Mouse (Mus musculus): ENCODE data around the gene Rps3. TPM values are rescaled to one million over a fixed set of nuclear protein-coding genes. Genes with fewer than 3 reads are reported as not detected.
A peak's percentile ranks its signal among the peaks of the same experiment; 100 is the strongest.

Gene Rps3
- polyA plus RNA-seq, 1 experiment from 2014 or later = 862 TPM

DNA sequence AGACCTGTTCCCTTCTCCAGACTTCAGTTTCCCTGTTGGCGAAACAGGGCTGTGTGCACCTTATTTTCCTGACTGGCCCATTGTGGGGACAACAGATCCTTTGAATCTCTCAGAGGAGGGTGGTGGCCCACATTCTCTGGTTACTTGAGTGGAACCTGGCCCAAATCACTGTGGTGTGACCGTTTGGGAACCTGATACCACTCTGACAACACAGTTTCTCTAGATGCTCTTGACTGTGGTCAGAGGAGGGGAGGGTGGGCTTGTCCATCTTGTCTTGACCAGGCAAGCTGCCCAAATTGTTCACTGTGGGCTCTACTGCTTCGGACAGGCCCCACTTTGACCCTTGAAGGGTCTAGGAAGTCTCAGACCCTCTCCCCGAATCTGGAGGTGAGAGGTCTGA lies 29.5 kb downstream of the Rps3 start:
- Histone ChIP-seq H3K4me3 (no peak overlapping the region), H3K4me1 (no peaks in the 10 kb centered on the region), H3K4me2 (no peak overlapping the region), H3K27me3 (no peaks in the 10 kb centered on the region), H3K9ac (no peak overlapping the region), H3K9me3 (no peaks in the 10 kb centered on the region), H3K27ac (no peak overlapping the region), H3K36me3 (peaks cover 10% of the 10 kb centered on the region; the same call in 1 of the 2 replicates)
- no peak for ATAC-seq (ENCODE audit: insufficient number of reproducible peaks, insufficient read depth, low FRiP score, low TSS enrichment, low read depth)
- 71% methylated on average over 4 of the region's 4 CpGs for WGBS

DNA sequence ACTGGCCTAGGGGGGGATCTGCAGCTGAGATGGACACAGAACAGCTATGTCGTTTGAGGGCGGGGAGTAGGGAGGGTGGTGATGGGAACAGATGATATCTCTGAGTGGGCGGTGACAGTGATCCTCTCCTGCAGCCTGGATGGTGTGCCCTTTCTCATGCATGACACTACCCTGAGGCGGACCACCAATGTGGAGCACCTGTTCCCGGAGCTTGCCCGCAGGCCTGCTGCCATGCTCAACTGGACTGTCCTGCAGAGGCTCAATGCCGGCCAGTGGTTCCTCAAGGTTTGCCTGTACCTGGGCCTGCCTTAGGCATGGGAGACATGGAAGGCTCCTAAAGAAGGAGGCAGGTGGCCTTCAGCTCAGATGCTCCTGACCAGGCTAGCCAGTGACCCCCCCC lies 30.7 kb downstream of the Rps3 start:
- Histone ChIP-seq H3K4me3 (no peak overlapping the region), H3K9ac (no peak overlapping the region), H3K27me3 (no peaks in the 10 kb centered on the region), H3K4me2 (no peak overlapping the region), H3K36me3 (0 out of 2 replicates have a peak, but pooled peaks cover 3% of the 10 kb centered on the region), H3K4me1 (no peaks in the 10 kb centered on the region), H3K9me3 (no peaks in the 10 kb centered on the region), H3K27ac (no peak overlapping the region)
- 77% methylated on average over 7 of the region's 7 CpGs for WGBS
- ATAC-seq (ENCODE audit: insufficient number of reproducible peaks, insufficient read depth, low FRiP score, low TSS enrichment, low read depth) = no peak

DNA sequence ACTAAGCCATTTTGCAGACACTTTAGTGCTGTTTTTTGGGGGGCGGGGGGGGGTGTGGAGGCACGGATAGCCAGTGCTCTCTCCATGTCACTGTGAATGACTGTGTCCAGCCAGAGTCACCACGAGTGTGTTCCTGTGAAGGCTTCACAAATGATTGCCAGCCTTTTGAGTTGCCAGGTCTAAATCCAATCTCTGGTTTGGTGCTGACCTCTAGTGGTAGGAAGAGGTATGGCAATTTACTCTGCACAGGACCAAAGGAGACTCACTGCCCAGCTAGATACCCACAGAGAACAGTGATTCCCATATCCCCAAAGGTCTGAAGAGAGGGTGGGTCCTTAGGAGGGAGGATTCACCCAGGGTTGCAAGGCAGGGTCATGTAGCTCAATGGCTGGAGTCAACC lies 32.8 kb downstream of the Rps3 start:
- Histone ChIP-seq H3K27me3 (no peaks in the 10 kb centered on the region), H3K9ac (no peak overlapping the region), H3K4me1 (peaks cover 3% of the 10 kb centered on the region), H3K4me3 (no peak overlapping the region), H3K27ac (no peak overlapping the region), H3K4me2 (no peak overlapping the region), H3K36me3 (no peaks in the 10 kb centered on the region), H3K9me3 (no peaks in the 10 kb centered on the region)
- no peak for ATAC-seq (ENCODE audit: insufficient number of reproducible peaks, insufficient read depth, low FRiP score, low TSS enrichment, low read depth)
- WGBS = 0% methylated on average over 3 of the region's 3 CpGs

DNA sequence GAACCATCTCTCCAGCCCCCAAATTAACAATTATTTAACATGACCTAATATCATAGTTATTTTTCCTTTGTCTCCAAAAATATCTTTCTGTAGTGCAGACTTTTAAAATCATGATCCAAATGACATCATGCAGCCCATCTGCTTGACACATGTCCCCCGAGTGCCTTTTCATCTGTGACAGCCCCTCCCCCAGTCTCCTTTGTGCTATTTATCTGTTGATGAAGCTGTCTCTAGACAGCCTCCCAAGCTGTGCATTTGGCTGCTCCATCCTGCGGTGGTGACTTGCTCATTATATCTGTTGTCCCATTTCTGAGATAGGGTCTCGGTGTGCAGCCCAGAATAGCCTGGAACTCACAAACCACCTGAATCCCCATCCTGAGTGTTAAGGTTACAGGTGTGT lies 33.8 kb downstream of the Rps3 start:
- Histone ChIP-seq H3K9ac (no peak overlapping the region), H3K4me1 (peaks cover 7% of the 10 kb centered on the region), H3K4me2 (no peak overlapping the region), H3K36me3 (no peaks in the 10 kb centered on the region), H3K9me3 (no peaks in the 10 kb centered on the region), H3K27me3 (no peaks in the 10 kb centered on the region), H3K27ac (no peak overlapping the region), H3K4me3 (no peak overlapping the region)
- ATAC-seq (ENCODE audit: insufficient number of reproducible peaks, insufficient read depth, low FRiP score, low TSS enrichment, low read depth) = no peak
- 57% methylated on average over 3 of the region's 3 CpGs for WGBS

DNA sequence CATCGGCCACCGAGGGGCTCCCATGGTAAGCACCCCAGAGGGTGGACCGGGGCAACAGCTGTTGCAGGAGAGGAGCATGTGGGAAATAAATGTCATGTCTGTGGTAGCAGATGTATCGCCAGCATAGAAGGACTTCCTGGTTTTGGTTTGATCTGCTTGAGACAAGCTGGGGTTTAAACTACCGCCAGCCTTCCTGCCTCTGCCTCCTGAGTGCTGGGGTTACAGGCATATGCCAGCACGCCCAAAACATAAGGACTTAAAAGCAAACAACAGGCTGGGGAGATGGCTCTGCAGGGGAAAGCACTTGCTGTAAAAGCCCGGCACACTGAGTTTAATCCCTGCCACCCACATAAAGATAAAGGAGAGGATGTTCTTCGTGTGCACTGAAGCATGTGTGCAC lies 34.5 kb downstream of the Rps3 start:
- ATAC-seq (ENCODE audit: insufficient number of reproducible peaks, insufficient read depth, low FRiP score, low TSS enrichment, low read depth) = no peak
- Histone ChIP-seq H3K9ac (no peak overlapping the region), H3K4me2 (no peak overlapping the region), H3K36me3 (no peaks in the 10 kb centered on the region), H3K4me3 (no peak overlapping the region), H3K27me3 (no peaks in the 10 kb centered on the region), H3K27ac (no peak overlapping the region), H3K4me1 (peaks cover 7% of the 10 kb centered on the region), H3K9me3 (no peaks in the 10 kb centered on the region)
- 71% methylated on average over 8 of the region's 8 CpGs for WGBS

DNA sequence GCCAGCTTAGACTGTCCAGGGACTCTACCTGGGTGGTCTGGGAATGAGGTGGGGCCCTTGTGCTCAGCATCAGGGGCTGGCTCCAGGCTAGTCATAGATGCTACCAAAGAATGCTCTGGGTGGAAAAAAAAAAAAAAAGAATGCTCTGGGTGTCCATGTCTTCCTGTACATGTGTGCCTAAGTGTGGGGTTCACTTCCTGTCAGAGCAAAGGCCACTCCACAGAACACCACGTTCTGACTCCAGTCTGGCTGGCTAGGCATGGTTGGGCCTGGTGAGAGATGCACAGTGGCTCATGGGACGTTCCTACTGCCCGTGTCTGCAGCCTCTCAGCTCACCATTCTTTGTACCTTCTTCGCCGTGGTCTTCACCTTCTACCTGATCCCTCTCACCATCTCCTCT lies 34.9 kb downstream of the Rps3 start:
- H3K36me3 ChIP-seq = no peaks in the 10 kb centered on the region
- H3K9me3 ChIP-seq = no peaks in the 10 kb centered on the region
- H3K27ac ChIP-seq = no peak overlapping the region
- no peak overlapping the region for H3K9ac ChIP-seq
- no peak overlapping the region for H3K4me3 ChIP-seq
- H3K27me3 ChIP-seq = no peaks in the 10 kb centered on the region
- no peak for ATAC-seq (ENCODE audit: insufficient number of reproducible peaks, insufficient read depth, low FRiP score, low TSS enrichment, low read depth)
- no peak overlapping the region for H3K4me2 ChIP-seq
- 68% methylated on average over 5 of the region's 5 CpGs for WGBS
- H3K4me1 ChIP-seq = peaks cover 7% of the 10 kb centered on the region

DNA sequence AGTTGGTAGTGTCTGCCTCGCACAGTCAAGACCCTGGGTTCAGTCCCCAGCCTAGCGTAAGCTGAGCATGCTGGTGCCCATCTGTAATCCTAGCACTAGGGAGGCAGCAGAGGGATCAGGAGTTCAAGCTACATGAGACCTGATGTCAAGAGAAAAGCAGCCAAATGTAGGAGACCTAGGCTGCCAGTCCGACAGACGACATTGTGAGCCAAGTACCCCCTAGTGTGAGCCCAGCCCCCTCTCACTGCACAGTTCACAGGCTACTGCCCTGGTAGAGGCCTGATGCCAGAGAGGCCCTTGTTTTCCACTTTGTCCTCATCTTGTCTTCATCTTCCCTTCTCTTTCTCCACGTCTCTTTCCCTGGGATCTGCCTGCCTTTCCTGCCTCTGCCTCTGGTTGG lies 36.2 kb downstream of the Rps3 start:
- Histone ChIP-seq H3K9me3 (no peaks in the 10 kb centered on the region), H3K9ac (no peak overlapping the region), H3K36me3 (no peaks in the 10 kb centered on the region), H3K4me3 (no peak overlapping the region), H3K27me3 (no peaks in the 10 kb centered on the region), H3K27ac (no peak overlapping the region), H3K4me2 (no peak overlapping the region), H3K4me1 (peaks cover 11% of the 10 kb centered on the region)
- ATAC-seq (ENCODE audit: insufficient number of reproducible peaks, insufficient read depth, low FRiP score, low TSS enrichment, low read depth) = no peak
- WGBS = 55% methylated on average over 5 of the region's 5 CpGs

DNA sequence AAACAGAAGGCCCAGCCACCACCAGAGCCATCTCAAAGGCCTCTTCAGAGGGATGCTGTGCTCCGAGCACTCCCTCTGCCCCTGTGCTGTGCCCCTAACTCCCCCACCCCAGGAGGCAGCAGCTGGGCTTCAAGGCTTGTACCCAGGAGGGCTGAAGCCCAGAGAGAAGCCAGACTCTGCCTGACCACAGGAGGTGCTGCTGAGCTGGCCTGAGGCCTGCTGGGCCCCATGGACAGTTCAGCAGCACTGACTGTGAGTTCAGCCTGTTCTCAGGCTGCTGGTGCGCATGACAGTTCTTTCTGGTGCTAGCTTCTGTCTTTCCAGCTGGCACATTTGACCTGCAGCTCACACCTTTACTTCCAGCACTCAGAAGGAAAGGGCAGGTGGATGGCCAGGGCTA lies 37.7 kb downstream of the Rps3 start:
- no peak overlapping the region for H3K27ac ChIP-seq
- H3K27me3 ChIP-seq = no peaks in the 10 kb centered on the region
- peak overlapping the region; percentile 55; the same call in 1 of the 2 replicates for H3K9ac ChIP-seq
- no peak for ATAC-seq (ENCODE audit: insufficient number of reproducible peaks, insufficient read depth, low FRiP score, low TSS enrichment, low read depth)
- no peak overlapping the region for H3K4me2 ChIP-seq
- WGBS = 67% methylated on average over 2 of the region's 2 CpGs
- no peak overlapping the region for H3K4me3 ChIP-seq
- peaks cover 23% of the 10 kb centered on the region for H3K4me1 ChIP-seq
- no peaks in the 10 kb centered on the region for H3K9me3 ChIP-seq
- H3K36me3 ChIP-seq = no peaks in the 10 kb centered on the region

DNA sequence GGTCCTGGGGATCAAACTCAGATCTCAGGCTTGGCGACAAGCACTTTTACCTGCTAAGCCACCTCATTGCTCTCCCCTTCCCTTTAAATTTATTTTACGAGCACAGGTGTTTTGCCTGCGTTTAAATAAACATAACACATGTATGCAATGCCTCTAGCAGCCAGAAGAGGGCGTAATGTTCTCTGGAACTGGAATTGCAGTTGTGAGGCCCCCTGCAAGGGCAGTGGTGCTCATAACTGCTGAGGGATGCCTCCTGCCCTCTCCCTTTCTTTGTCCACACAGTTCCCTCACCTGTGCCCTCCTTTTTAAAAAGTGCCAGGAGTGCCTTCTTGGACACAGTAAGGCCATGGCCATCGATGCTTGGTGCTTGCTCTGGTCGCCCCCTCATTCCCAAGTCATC lies 39.5 kb downstream of the Rps3 start:
- no peak overlapping the region for H3K4me3 ChIP-seq
- no peaks in the 10 kb centered on the region for H3K36me3 ChIP-seq
- no peak overlapping the region for H3K9ac ChIP-seq
- H3K27ac ChIP-seq = no peak overlapping the region
- H3K4me2 ChIP-seq = no peak overlapping the region
- peaks cover 23% of the 10 kb centered on the region for H3K4me1 ChIP-seq
- no peaks in the 10 kb centered on the region for H3K27me3 ChIP-seq
- no peaks in the 10 kb centered on the region for H3K9me3 ChIP-seq
- 75% methylated on average over 6 of the region's 6 CpGs for WGBS
- no peak for ATAC-seq (ENCODE audit: insufficient number of reproducible peaks, insufficient read depth, low FRiP score, low TSS enrichment, low read depth)

DNA sequence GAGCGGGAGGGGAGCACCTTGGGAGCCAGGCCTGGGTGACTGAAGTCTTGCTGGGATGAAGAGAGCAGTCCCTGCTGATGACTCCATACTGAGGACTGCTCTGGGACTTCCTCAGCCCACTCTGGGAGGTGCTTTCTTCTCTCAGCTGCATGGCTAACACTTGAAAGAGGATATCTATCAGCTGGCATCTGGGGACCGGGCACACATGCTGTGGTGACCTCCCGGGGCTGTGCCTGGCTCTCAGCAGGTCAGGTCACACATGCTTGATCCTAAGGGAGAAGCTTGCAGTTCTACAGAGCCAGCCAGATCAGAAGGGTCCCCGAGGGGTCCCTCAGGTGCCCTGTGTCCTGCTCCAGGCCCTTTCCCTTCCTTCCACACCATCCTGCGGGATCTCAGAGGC lies 40.4 kb downstream of the Rps3 start:
- Histone ChIP-seq H3K4me3 (no peak overlapping the region), H3K36me3 (no peaks in the 10 kb centered on the region), H3K9me3 (no peaks in the 10 kb centered on the region), H3K27me3 (no peaks in the 10 kb centered on the region), H3K4me2 (no peak overlapping the region), H3K9ac (peak overlapping the region; percentile 32; the same call in 1 of the 2 replicates), H3K4me1 (peaks cover 23% of the 10 kb centered on the region), H3K27ac (peak overlapping the region; percentile 22; the same call in 1 of the 2 replicates)
- 51% methylated on average over 5 of the region's 5 CpGs for WGBS
- no peak for ATAC-seq (ENCODE audit: insufficient number of reproducible peaks, insufficient read depth, low FRiP score, low TSS enrichment, low read depth)

DNA sequence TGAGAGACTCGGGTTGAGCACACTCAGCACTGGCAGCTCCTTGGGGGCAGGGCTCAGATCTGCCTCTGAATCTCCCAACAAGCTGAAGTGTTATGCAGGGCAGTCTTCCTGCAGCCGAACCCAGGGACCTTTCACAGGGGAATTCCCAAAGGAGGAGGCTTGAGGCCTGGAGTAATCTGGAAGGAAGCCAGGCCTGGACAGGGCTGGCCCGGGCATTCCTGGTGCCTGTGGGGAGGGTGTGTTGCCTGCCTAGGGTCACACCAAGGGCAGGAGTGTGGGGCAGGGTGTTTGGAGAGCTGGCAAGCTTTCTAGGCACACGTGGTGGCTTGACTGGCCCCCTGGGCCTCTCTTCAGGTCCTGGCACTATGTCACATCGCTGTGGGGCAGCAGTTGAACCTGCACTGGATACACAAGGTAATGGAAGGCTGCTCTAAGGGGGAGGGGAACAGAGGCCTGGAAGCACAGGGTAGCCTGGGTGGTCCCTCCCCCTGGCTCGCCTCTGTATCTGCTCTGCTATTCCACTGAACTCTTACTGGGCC lies 41.9 kb downstream of the Rps3 start:
- Histone ChIP-seq H3K9me3 (no peaks in the 10 kb centered on the region), H3K4me1 (peaks cover 28% of the 10 kb centered on the region), H3K9ac (peak overlapping the region; percentile 49; the same call in 1 of the 2 replicates), H3K4me2 (no peak overlapping the region), H3K27me3 (no peaks in the 10 kb centered on the region), H3K27ac (no peak overlapping the region), H3K36me3 (no peaks in the 10 kb centered on the region), H3K4me3 (no peak overlapping the region)
- no peak for ATAC-seq (ENCODE audit: insufficient number of reproducible peaks, insufficient read depth, low FRiP score, low TSS enrichment, low read depth)
- 20% methylated on average over 6 of the region's 6 CpGs for WGBS

DNA sequence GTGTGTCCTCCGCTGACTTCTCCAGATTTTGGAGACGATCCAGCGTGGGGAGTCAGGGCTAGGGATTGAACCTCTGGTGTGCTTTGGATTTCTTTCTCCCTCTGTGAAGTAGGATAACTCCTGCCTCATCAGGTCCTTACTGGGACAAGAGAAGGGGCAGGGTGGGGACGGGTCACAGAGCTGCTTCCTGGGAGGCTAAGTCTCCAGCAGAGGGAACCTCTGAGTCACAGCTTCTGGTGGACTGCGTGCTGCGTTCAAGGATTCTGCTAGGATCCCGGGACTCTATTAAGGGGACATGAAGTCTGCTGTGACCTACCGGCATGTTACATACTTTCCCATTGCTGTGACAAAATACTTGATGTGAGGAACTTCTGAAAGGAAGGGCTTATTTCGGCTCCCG lies 44.7 kb downstream of the Rps3 start:
- Histone ChIP-seq H3K27me3 (no peaks in the 10 kb centered on the region), H3K36me3 (no peaks in the 10 kb centered on the region), H3K4me3 (no peak overlapping the region), H3K4me1 (peaks cover 30% of the 10 kb centered on the region), H3K27ac (no peak overlapping the region), H3K9ac (no peak overlapping the region), H3K9me3 (no peaks in the 10 kb centered on the region), H3K4me2 (no peak overlapping the region)
- no peak for ATAC-seq (ENCODE audit: insufficient number of reproducible peaks, insufficient read depth, low FRiP score, low TSS enrichment, low read depth)
- WGBS = 71% methylated on average over 10 of the region's 10 CpGs

DNA sequence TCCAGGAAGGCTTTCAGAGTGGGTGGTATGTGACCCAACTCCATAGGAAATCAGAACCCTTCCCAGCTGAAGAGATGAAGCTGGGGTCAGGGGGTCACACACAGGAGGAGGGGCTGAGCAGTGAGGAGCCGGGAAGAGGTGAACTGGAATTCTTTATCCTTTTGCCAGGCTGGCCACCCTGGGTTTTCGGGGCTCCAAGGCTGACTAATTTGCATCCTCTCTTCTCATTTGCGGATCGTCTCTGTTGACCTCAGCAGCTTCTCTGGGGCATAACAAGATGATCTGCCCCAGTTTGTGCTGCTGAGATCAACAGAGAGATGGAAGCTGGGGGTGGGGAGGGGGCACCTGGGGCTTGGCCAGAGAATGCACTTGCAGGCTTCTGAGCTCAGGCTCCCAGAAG lies 47.0 kb downstream of the Rps3 start:
- Histone ChIP-seq H3K36me3 (no peaks in the 10 kb centered on the region), H3K9ac (no peak overlapping the region), H3K9me3 (no peaks in the 10 kb centered on the region), H3K27ac (no peak overlapping the region), H3K4me3 (no peak overlapping the region), H3K4me2 (no peak overlapping the region), H3K4me1 (peaks cover 32% of the 10 kb centered on the region), H3K27me3 (no peaks in the 10 kb centered on the region)
- WGBS = 11% methylated on average over 4 of the region's 4 CpGs
- ATAC-seq (ENCODE audit: insufficient number of reproducible peaks, insufficient read depth, low FRiP score, low TSS enrichment, low read depth) = no peak
